Mouse (Mus musculus) thymus, postnatal 25 days (tissue): ENCODE results near the gene Peak1.

Source experiments
- DNase-seq: peaks from one replicate; pipeline ENCODE4 v3.0.0; 2022

Gene Peak1

GRCm38 (mm10) chr9:56191498-56192455 lies 226.1 kb downstream of the Peak1 start:
- no peak for DNase-seq

- DNase-seq, result no peak
Measured at GRCm38 (mm10) chr9:56180118-56180781, 237.6 kb downstream of the Peak1 start.

GRCm38 (mm10) chr9:56179416-56180117 lies 238.3 kb downstream of the Peak1 start:
- peak; percentile 63 for DNase-seq

GRCm38 (mm10) chr9:56177354-56177753 lies 240.5 kb downstream of the Peak1 start:
- DNase-seq, result no peak

GRCm38 (mm10) chr9:56175316-56175715 lies 242.6 kb downstream of the Peak1 start:
- no peak for DNase-seq

GRCm38 (mm10) chr9:56167690-56168089 lies 250.2 kb downstream of the Peak1 start:
- no peak for DNase-seq

GRCm38 (mm10) chr9:56166161-56166560 lies 251.7 kb downstream of the Peak1 start:
- DNase-seq, result no peak

- DNase-seq, result no peak
Measured at GRCm38 (mm10) chr9:56165377-56165776, 252.5 kb downstream of the Peak1 start, which contains the start of gene Tspan3. Gene Tspan3, minus strand, starts transcription at chr9:56165477.

GRCm38 (mm10) chr9:56160341-56161141 lies 257.3 kb downstream of the Peak1 start:
- DNase-seq, result peak; percentile 88

GRCm38 (mm10) chr9:56159456-56159855 lies 258.4 kb downstream of the Peak1 start:
- no peak for DNase-seq

GRCm38 (mm10) chr9:56158077-56158476 lies 259.8 kb downstream of the Peak1 start:
- no peak for DNase-seq

GRCm38 (mm10) chr9:56154572-56154971 lies 263.3 kb downstream of the Peak1 start:
- no peak for DNase-seq

GRCm38 (mm10) chr9:56152482-56153007 lies 265.3 kb downstream of the Peak1 start:
- no peak for DNase-seq

GRCm38 (mm10) chr9:56151745-56152481 lies 266.0 kb downstream of the Peak1 start:
- no peak for DNase-seq
